26 mouse cellular contexts compared by ENCODE assay signal in the genomic region with DNA sequence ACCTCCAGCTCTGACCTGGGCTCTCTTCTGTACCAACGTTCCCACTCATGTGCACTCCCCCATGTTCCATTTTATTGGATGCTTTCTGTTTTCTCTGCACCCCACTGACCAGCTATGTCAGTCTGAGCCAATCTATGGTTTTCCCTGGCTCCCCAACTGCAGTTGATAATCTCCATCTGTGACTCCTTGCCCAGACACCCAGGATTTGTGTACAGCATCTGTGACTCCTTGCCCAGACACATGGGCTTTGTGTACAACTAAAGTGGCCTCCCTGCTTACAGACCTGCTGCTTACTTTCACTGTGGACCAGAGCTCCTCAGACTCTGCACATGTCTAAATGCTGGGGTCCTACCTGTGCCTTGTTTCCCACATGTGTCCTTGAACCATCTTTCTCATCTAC.
A peak's percentile ranks its signal among the peaks of the same experiment; 100 is the strongest.
DNase-seq lines count a peak whose midpoint lies in the region; ATAC-seq and TF ChIP-seq lines count a peak whose summit lies in the region.
"Had no signal": no experiment of that assay in that cellular context is flagged by ENCODE, and none has a peak within 500 bp of the region (broad histone marks: within the 10 kb centered on the region; RNA-seq: fewer than 3 reads in every experiment).

No protein-coding gene starts in this region.

- no peak for DNase-seq in cerebellum, postnatal 14 days
- peak; percentile 28 to 31 for DNase-seq in cerebellum, adult 18-20 months
- no peak for DNase-seq in cerebellum, postnatal 4 days (ENCODE audit: low spot score in 2 of 2)
- DNase-seq in midbrain, postnatal 0 days (ENCODE audit: low spot score) = peak; percentile 6
- no peak for DNase-seq in retina, postnatal 1 day
- DNase-seq in kidney, postnatal 36 days = no peak
- DNase-seq: adrenal gland, postnatal 10 days; adrenal gland, postnatal 36 days; embryo, embryonic 11 days; gastrocnemius, postnatal 25 days; heart, adult 18-20 months; heart, postnatal 10 days; heart, postnatal 36 days; kidney, adult 2 months had no signal

- no peaks in the 10 kb centered on the region for H3K9me3 ChIP-seq in midbrain, postnatal 0 days (ENCODE audit: low read length)
- no peaks in the 10 kb centered on the region for H3K9me3 ChIP-seq in midbrain, embryonic 13.5 days
- H3K9me3 ChIP-seq: embryonic facial prominence, embryonic 10.5 days; embryonic facial prominence, embryonic 13.5 days; forebrain, embryonic 12.5 days; forebrain, embryonic 15.5 days; heart, embryonic 12.5 days; heart, embryonic 15.5 days; hindbrain, embryonic 10.5 days had no signal

- H3K27ac ChIP-seq in midbrain, postnatal 0 days (ENCODE audit: low read depth, low read length) = no peak overlapping the region
- H3K27ac ChIP-seq in midbrain, embryonic 13.5 days = no peak overlapping the region
- H3K27ac ChIP-seq: embryonic facial prominence, embryonic 10.5 days; embryonic facial prominence, embryonic 13.5 days; forebrain, embryonic 12.5 days; forebrain, embryonic 15.5 days; heart, embryonic 15.5 days; hindbrain, embryonic 10.5 days; hindbrain, embryonic 14.5 days had no signal

- 65% methylated on average over 1 of the region's 1 CpGs for WGBS in midbrain, postnatal 0 days
- 85% methylated on average over 1 of the region's 1 CpGs for WGBS in midbrain, embryonic 13.5 days

- H3K9ac ChIP-seq in midbrain, postnatal 0 days (replicated peaks; ENCODE audit: low read length, poor library complexity, severe bottlenecking) = no peak overlapping the region
- no peak overlapping the region for H3K9ac ChIP-seq in midbrain, embryonic 13.5 days (replicated peaks)
- H3K9ac ChIP-seq: embryonic facial prominence, embryonic 13.5 days; forebrain, embryonic 12.5 days; forebrain, embryonic 15.5 days; heart, embryonic 12.5 days; heart, embryonic 15.5 days; hindbrain, embryonic 14.5 days had no signal

- no peak for TF ChIP-seq CTCF in midbrain, postnatal 0 days (IDR thresholded peaks at IDR 0.05)

- no peak overlapping the region for H3K4me3 ChIP-seq in midbrain, postnatal 0 days (ENCODE audit: low read depth, low read length)
- H3K4me3 ChIP-seq in midbrain, embryonic 13.5 days (replicated peaks) = no peak overlapping the region
- H3K4me3 ChIP-seq: embryonic facial prominence, embryonic 10.5 days; embryonic facial prominence, embryonic 13.5 days; erythroblast, embryonic 14.5 days; forebrain, embryonic 12.5 days; forebrain, embryonic 15.5 days; heart, embryonic 12.5 days; heart, embryonic 15.5 days; hindbrain, embryonic 10.5 days had no signal

- no peaks in the 10 kb centered on the region for H3K27me3 ChIP-seq in midbrain, postnatal 0 days (ENCODE audit: insufficient read depth, low read length)
- H3K27me3 ChIP-seq in midbrain, embryonic 13.5 days = no peaks in the 10 kb centered on the region
- H3K27me3 ChIP-seq: embryonic facial prominence, embryonic 13.5 days; forebrain, embryonic 12.5 days; forebrain, embryonic 15.5 days; heart, embryonic 12.5 days; heart, embryonic 15.5 days had no signal

- 0 out of 2 replicates have a peak, but pooled peaks have one; percentile 59 for ATAC-seq in cerebellum, adult (ENCODE audit: insufficient number of reproducible peaks, low FRiP score, low TSS enrichment)
- no peak for ATAC-seq in midbrain, postnatal 0 days (ENCODE audit: low FRiP score)
- no peak for ATAC-seq in midbrain, embryonic 13.5 days
- ATAC-seq: forebrain, embryonic 15.5 days; intestine, postnatal 0 days had no signal

- no peaks in the 10 kb centered on the region for H3K4me1 ChIP-seq in midbrain, postnatal 0 days (ENCODE audit: insufficient read depth, low read length)
- H3K4me1 ChIP-seq in midbrain, embryonic 13.5 days (replicated peaks) = 0 out of 2 replicates have a peak, but pooled peaks cover 6% of the 10 kb centered on the region
- H3K4me1 ChIP-seq: embryonic facial prominence, embryonic 10.5 days; embryonic facial prominence, embryonic 13.5 days; forebrain, embryonic 12.5 days; forebrain, embryonic 15.5 days; heart, embryonic 12.5 days; heart, embryonic 15.5 days; hindbrain, embryonic 10.5 days had no signal

- H3K4me2 ChIP-seq in midbrain, postnatal 0 days (ENCODE audit: low read depth, low read length, poor library complexity, severe bottlenecking) = no peak overlapping the region
- H3K4me2 ChIP-seq in midbrain, embryonic 13.5 days (replicated peaks) = no peak overlapping the region
- H3K4me2 ChIP-seq: embryonic facial prominence, embryonic 13.5 days; forebrain, embryonic 12.5 days; forebrain, embryonic 15.5 days; heart, embryonic 12.5 days; heart, embryonic 15.5 days; hindbrain, embryonic 14.5 days had no signal

- H3K36me3 ChIP-seq in midbrain, postnatal 0 days (ENCODE audit: insufficient read depth, low read length) = no peaks in the 10 kb centered on the region
- H3K36me3 ChIP-seq in midbrain, embryonic 13.5 days = no peaks in the 10 kb centered on the region
- H3K36me3 ChIP-seq: embryonic facial prominence, embryonic 10.5 days; embryonic facial prominence, embryonic 13.5 days; forebrain, embryonic 12.5 days; forebrain, embryonic 15.5 days; heart, embryonic 12.5 days; heart, embryonic 15.5 days; hindbrain, embryonic 10.5 days had no signal

Comparison
In these comparisons a context has a peak if more than half of its experiments do, and no peak if none do; other contexts are left out.
1. DNase-seq: peak in cerebellum, adult 18-20 months (2 of 2) and midbrain, postnatal 0 days (single experiment); none in cerebellum, postnatal 14 days (0 of 2), cerebellum, postnatal 4 days (0 of 2), retina, postnatal 1 day (single experiment) and kidney, postnatal 36 days (0 of 2).